Mouse (Mus musculus): ENCODE results near the gene Antxr1.

The Antxr1 gene

DNA sequence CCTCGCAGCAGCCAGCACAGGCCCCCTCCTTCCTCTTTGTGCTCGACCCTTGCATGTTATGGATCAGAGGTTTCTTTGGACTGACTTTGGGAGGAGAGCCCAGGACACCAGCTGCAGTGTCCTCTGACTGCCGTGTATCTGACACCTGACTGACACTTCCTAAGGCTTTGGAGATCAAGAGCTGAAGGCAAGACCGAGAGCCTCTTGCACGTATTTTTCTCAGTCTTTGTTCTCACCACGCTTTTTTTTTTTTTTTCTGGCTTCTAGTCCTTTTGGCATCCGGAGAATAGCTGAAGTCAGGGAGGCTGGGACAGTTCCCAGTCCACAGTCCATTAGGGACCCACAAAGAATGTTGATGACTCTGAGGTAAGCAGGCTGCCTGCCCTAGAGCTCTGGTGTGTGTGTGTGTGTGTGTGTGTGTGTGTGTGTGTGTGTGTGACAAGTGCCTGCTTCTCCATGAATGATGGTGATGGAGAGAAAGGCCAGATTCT is 233.2 kb downstream of the Antxr1 start:
- DNase-seq (ENCODE audit: low read depth, low spot score): no peak

DNA sequence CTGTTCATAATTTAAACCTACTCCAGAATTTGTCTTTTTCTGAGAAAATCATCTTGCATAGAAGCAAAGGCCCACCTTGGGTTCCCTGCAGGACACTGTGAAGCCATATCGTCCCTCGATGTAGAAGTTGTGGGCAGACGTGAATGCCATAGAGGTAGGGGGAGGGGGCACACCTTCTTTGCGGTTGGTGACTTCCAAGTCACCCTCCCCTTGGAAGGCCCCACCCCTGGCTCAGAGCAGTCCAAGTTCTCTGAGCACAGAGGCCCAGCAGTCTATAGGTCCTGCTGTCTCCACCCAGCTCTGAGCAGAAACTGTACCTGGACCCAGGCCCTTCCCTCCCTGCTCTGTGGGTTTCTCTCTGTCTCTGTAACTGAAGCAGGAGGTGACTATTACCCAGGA is 233.7 kb downstream of the Antxr1 start:
- DNase-seq (ENCODE audit: low read depth, low spot score): no peak

DNA sequence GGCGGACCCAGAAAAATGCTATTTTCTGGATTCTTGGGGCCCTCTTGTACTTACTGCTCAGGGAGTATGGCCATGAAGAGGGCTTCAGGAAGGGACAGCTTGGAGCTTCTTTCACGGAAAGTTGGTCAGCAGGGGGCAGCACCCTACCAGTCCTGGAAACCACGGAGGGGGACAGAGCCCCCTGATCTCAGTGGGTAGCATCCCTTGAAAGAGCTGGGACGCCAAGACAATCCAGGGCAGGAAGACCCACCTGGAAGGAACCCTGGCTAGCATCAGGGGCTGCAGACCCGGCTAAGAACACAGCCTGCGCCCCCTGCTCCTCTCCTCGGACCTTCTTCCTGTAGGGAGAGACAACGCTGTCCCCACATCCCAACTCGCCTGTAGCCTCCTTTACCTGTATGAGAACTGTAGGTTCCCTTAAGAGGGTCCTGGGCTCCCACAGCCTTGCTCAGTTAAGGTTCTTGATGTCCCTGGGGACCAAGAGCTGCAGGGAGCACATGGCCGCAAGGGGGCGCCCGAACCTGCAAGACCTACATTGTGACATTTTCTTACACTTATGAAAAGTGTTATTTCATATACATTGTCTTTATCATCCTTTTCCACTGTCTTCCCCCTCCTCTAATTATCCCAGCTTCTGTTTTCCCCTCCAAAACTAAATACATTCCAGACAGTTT is 234.2 kb downstream of the Antxr1 start:
- peak; percentile 79 for DNase-seq (ENCODE audit: low read depth, low spot score)

DNA sequence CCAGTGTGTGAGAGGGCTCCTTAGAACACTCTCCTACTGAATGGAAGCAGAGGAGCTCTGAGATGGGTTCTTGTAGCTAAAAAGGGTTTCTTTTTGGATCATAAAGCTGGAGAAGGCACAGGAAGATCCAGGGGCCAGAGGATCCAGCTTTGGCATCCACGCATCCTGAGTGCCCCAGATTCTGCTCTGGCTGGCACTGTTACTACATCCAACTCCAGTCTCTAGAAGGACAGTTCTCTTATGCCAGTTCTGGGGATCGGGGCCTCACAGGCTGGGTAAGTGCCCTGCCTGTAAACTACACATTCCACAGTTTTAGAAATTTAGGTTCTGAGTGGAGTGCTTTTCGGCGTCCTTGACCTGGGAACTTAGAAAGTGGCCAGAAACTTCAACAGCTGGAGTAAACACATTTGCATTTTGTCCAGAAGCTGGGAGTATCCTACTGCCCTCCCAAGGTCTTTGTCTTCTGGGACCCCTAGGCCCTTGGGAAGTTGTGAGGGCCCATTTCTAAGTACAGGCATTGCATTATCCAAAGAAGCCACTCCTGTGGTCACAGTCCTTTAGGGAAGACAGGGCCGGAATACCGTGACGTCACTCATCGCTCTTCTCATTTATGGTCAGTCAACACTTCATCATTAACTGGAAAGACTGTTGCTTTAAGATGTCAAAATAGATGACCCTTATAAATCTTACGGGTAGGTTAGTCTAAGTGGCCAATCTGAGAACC is 235.2 kb downstream of the Antxr1 start:
- DNase-seq (ENCODE audit: low read depth, low spot score): no peak

DNA sequence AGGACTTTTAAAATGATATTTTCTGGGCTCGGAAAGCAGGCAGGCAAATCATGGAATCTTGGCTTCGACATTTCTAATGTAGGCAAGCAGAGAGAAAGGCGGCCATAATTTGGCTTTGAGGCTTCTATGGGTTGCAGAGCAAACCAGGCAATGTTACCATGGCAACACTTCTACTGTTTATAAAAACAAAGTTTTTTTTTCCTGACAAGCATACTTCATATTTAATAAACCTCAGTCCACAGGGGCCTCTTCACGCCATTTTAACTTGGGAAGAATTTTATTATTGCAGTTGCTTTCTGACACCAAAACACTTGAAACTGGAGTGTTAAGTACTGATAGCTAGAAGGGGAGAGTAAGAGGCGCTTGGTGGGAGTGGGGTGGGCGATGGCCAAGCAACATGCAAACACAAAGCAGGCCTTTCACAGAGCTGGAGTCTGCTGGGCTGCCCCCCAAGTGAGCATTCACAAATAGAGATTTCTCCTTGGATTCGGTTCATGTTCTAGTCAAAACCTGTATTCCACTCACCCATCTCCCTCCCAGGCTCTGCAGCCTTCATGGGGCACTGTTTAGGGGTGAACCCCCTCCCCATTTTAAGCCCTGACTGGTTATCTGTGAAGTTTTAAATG is 235.8 kb downstream of the Antxr1 start:
- no peak for DNase-seq (ENCODE audit: low read depth, low spot score)

DNA sequence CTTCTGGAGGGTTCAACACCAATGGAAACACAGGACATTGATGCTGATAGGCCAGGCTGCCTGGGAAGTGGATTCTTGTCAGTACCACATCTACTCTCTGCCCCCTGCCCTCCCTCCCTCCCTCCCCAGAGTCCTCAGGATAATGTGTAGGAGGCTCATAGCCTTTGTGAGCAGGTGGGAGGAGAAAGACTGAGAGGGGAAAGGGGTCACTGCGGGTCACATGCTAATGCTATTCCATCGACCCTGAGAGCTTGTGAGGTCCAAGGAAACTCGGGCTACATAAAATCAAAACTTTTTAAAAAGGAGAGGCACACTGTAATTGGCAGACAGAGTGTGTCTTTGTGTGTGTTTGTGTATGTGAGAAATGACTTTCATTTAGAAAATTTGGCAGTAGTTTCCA is 236.4 kb downstream of the Antxr1 start:
- DNase-seq (ENCODE audit: low read depth, low spot score): no peak

DNA sequence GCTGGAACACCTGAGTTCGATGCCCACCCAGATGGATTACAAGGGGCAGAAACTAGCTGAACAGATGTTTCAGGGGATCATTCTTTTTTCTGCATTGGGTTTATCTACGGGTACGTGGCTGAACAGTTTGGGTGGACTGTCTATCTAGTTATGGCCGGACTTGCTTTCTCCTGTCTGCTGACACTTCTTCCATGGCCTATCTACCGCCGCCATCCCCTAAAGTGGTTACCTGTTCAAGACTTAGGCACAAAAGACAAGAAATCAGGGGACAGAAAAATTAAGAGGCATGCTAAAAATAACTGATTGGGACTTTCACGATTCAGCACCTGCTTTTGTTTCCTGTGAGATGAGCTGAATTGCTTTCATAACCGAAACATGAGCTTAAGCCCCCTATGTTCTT is 242.0 kb downstream of the Antxr1 start:
- DNase-seq (ENCODE audit: low read depth, low spot score): peak; percentile 62

DNA sequence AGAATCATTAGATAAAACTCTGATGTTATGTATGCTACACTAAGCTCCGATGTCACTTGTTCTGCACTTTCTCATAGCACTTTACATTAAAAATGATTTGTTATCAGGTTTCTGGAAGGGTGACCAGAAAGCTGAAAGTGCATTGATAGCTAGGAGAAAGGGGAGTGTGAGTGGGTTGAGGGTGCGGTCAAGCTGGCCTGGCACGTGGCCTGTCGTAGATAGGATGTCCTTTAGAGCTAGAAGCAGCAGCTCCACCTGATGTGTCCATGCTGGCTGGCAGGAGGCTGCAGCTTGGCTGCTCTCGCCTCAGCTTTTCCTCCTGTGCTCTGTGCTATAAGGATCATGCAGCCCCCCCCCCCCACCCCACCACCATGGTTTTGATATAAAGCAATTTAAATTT is 243.1 kb downstream of the Antxr1 start:
- no peak for DNase-seq (ENCODE audit: low read depth, low spot score)

DNA sequence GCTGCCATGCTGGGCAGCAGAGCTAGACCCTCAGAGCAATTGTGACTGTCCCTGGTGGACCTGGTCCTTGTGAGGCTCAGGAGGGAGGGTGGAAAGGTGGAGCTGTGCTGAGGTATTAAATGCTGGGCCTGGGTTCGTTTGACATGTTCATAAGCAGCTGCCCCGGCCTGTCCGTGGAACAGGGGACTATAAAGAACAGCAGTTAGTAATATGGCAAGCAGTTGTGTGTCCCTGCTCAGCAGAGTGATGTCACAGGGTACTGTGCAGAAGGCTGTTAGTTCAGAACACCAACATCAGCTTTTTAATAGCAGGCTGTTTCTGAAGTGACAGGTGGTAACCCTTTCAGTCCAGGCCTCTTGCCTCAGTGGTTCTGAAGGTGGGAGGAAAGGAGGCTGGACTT is 244.7 kb downstream of the Antxr1 start:
- DNase-seq (ENCODE audit: low read depth, low spot score): no peak

DNA sequence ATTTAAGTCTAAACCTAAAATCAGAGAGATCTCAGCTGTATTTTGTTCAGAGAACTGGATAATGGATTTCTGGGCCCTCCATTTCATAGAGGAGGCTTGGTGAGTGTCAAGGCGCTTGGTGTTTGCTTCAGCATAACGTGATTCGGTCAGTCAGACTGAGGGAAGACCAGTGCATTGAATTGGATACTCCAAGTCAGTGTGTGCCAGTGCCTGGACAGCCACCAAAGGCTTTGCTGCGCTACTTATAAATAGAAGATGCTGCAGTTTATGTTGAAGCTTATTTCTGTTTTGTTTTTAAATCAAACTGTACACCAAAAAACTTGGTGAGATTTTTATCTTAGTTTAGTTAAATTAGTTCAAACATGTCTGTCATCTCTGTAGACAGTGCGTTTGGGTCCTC is 247.3 kb downstream of the Antxr1 start:
- DNase-seq (ENCODE audit: low read depth, low spot score): no peak

DNA sequence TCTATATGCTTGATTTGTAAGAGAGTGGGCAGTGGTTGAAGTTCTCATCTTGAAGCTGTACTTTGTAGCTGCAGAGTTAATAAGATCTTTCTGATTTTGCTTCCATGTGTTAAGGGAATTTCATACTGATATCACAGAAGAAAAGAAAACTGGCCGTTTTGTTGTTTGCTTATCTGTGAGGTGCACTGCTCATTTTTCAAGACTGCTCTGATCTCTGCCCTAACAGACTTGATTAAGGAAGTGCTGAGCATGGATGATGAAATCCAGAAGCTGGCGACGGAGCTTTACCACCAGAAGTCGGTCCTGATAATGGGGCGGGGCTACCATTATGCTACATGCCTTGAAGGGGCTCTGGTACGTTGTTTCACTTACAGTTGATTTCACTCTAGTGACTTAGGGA is 250.6 kb downstream of the Antxr1 start:
- no peak for DNase-seq (ENCODE audit: low read depth, low spot score)
